Mouse (Mus musculus): Measurements from ENCODE around the gene Rs1.

DNA sequence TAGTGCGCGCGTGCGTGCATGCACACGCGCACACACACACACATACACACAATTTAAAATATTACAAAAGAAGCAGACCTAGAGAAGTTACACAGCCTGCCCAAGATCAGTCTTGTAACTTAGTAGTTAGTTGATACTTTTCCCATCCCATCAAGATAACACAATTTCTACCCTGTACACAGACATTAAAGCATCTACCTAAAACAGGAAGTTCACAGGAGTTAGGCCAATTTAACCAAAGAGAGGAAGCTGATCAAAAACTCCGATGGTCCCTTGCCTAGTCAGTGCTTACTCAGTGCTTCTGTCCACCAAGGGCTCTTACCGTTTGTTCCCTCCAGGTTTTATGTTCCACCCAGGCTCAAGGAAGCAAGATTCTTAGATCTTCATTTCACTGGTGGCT, 17.0 kb upstream of the Rs1 start:
- TF ChIP-seq CTCF (IDR thresholded peaks at IDR 0.05; ENCODE audit: borderline replicate concordance, control insufficient read depth, extremely low read depth, insufficient read depth, low read length, poor library complexity) = no peak
- TF ChIP-seq POLR2A (IDR thresholded peaks at IDR 0.05; ENCODE audit: control insufficient read depth, extremely low read depth, insufficient read depth, low read length, poor library complexity) = no peak

Data from thymus, adult 2 months (tissue).